Mouse (Mus musculus): ENCODE results near the gene Wnt8b. TPM values are rescaled to one million over a fixed set of nuclear protein-coding genes. Genes with fewer than 3 reads are reported as not detected.

The Wnt8b gene
- not detected in 2 replicates for polyA plus RNA-seq (2015; fragmentation: Nextera tagmentation; extraction: Ambion mirVana)

DNA sequence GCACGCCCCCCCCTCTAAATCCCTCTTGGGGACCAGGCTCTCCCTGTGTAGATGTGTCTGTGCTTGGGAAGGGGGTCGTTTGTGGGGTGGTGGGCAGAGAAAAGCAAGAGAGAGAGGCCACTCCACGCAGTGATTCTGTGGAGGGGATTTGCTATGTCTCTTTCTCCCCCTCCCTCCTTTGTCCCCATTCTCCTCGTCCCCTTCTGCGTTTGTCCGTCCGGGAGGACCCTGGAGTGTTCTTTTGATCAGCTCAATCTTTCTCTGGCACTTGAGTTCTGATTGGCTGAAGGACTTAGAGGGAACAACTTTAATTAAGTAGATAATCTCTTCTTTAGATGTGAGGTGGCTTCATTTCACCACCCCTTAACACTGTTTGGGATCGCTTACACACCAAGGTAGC lies at the start of gene Wnt8b:
Gene Wnt8b, plus strand, starts transcription at position 345 of the 400 bp plus-strand sequence.
- H3K4me1 ChIP-seq (replicated peaks; ENCODE audit: control insufficient read depth, insufficient read depth) = no peaks in the 10 kb centered on the region
- no peaks in the 10 kb centered on the region for H3K9me3 ChIP-seq (ENCODE audit: control insufficient read depth, low read length)
- no peak within 1 kb of the TSS for H3K9ac ChIP-seq (ENCODE audit: low read length)
- H3K36me3 ChIP-seq (ENCODE audit: control insufficient read depth, insufficient read depth, low read length) = no peaks in the 10 kb centered on the region
- no peak within 1 kb of the TSS for H3K4me2 ChIP-seq (replicated peaks; ENCODE audit: low read depth)
- no peak within 1 kb of the TSS for H3K4me3 ChIP-seq (ENCODE audit: low read depth, low read length)
- no peak for TF ChIP-seq EP300 (optimal IDR thresholded peaks at IDR 0.05)
- TF ChIP-seq CTCF (IDR thresholded peaks at IDR 0.05; ENCODE audit: low read depth) = no peak
- ATAC-seq (ENCODE audit: low FRiP score, low TSS enrichment) (no peak), DNase-seq (ENCODE audit: low spot score) (no peak)
- WGBS = 48% methylated on average over 8 of the region's 8 CpGs
- no peak within 1 kb of the TSS for H3K27ac ChIP-seq (replicated peaks)
- H3K27me3 ChIP-seq (ENCODE audit: control insufficient read depth, insufficient read depth, low read length) = no peaks in the 10 kb centered on the region

DNA sequence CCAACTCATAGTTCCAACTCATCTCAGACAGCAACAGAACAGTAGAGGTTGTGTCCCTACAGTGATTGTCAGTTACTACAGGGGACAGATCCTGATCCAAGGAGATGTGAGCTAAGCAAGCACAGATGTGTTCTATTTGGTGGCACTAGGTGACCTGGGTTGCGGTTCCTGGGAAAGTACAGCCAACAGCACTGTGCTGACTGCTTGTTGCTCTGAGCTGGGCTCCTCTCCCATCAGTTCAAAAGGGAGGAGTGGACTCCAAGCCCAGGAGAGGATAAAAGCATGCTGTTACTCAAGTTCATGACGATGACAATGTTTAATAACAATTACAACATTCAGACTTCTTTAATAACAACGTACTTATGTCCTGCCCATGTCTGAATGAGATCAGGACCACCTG lies 47.5 kb upstream of the Wnt8b start:
- ATAC-seq (ENCODE audit: low FRiP score, low TSS enrichment) (no peak), DNase-seq (ENCODE audit: low spot score) (no peak)
- no peak for TF ChIP-seq CTCF (IDR thresholded peaks at IDR 0.05; ENCODE audit: low read depth)
- TF ChIP-seq EP300 (optimal IDR thresholded peaks at IDR 0.05) = no peak
- H3K4me1 ChIP-seq (replicated peaks; ENCODE audit: control insufficient read depth, insufficient read depth) = no peaks in the 10 kb centered on the region
- no peaks in the 10 kb centered on the region for H3K36me3 ChIP-seq (ENCODE audit: control insufficient read depth, insufficient read depth, low read length)
- no peaks in the 10 kb centered on the region for H3K27me3 ChIP-seq (ENCODE audit: control insufficient read depth, insufficient read depth, low read length)
- WGBS = 56% methylated on average over 3 of the region's 3 CpGs
- H3K4me3 ChIP-seq (ENCODE audit: low read depth, low read length) = no peak overlapping the region
- no peaks in the 10 kb centered on the region for H3K9me3 ChIP-seq (ENCODE audit: control insufficient read depth, low read length)
- H3K4me2 ChIP-seq (replicated peaks; ENCODE audit: low read depth) = no peak overlapping the region
- H3K9ac ChIP-seq (ENCODE audit: low read length) = no peak overlapping the region
- H3K27ac ChIP-seq (replicated peaks) = no peak overlapping the region

DNA sequence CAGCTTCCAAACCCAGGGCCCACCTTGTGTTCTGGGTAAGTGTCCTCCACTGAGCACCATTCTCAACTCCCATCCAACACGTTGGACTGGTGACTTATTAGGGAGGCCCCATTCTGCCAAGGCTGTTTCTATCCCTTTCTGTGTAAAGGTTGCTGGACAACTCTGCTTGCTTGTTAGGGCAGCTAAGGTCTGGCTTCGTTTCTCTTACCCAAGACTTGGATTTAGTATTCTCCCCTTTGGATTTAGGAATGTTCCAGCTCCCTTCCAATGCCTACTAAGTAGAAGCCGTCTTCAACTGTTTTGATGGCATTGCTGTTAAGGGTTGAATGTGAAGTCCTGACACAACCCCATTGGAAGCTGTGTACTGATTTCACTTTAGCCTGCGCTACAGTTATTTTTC lies 45.3 kb upstream of the Wnt8b start:
- Histone ChIP-seq H3K27ac (replicated peaks) (no peak overlapping the region), H3K27me3 (ENCODE audit: control insufficient read depth, insufficient read depth, low read length) (no peaks in the 10 kb centered on the region), H3K9ac (ENCODE audit: low read length) (no peak overlapping the region), H3K4me2 (replicated peaks; ENCODE audit: low read depth) (no peak overlapping the region), H3K36me3 (ENCODE audit: control insufficient read depth, insufficient read depth, low read length) (no peaks in the 10 kb centered on the region), H3K4me1 (replicated peaks; ENCODE audit: control insufficient read depth, insufficient read depth) (no peaks in the 10 kb centered on the region), H3K4me3 (ENCODE audit: low read depth, low read length) (no peak overlapping the region), H3K9me3 (ENCODE audit: control insufficient read depth, low read length) (no peaks in the 10 kb centered on the region)
- no peak for TF ChIP-seq EP300 (optimal IDR thresholded peaks at IDR 0.05)
- no peak for TF ChIP-seq CTCF (IDR thresholded peaks at IDR 0.05; ENCODE audit: low read depth)
- 77% methylated on average over 4 of the region's 4 CpGs for WGBS
- ATAC-seq (ENCODE audit: low FRiP score, low TSS enrichment) (no peak), DNase-seq (ENCODE audit: low spot score) (no peak)

DNA sequence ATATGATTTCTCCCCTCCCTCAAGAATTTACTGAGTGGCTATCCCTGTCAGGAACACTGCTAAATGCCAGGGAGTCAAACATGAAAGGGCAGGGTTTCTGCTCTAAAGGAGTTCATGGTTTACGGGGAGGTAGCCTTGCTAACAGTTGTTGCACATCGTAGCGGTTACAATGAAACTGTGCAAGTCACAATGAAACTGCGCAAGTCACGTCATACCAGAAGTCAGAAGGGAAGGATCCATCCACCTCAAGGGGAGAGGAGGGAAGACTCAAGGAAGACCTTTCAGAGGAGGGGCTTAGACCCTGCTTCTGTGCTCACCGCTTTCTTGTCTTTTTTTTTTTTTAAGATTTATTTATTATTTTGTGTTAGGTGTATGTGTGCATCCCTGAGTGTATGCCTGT lies 38.4 kb upstream of the Wnt8b start:
- Histone ChIP-seq H3K27me3 (ENCODE audit: control insufficient read depth, insufficient read depth, low read length) (no peaks in the 10 kb centered on the region), H3K9me3 (ENCODE audit: control insufficient read depth, low read length) (no peaks in the 10 kb centered on the region), H3K4me3 (ENCODE audit: low read depth, low read length) (no peak overlapping the region), H3K9ac (ENCODE audit: low read length) (no peak overlapping the region), H3K36me3 (ENCODE audit: control insufficient read depth, insufficient read depth, low read length) (no peaks in the 10 kb centered on the region), H3K4me2 (replicated peaks; ENCODE audit: low read depth) (no peak overlapping the region), H3K27ac (replicated peaks) (no peak overlapping the region), H3K4me1 (replicated peaks; ENCODE audit: control insufficient read depth, insufficient read depth) (no peaks in the 10 kb centered on the region)
- TF ChIP-seq EP300 (optimal IDR thresholded peaks at IDR 0.05) (no peak), CTCF (IDR thresholded peaks at IDR 0.05; ENCODE audit: low read depth) (no peak)
- 86% methylated on average over 6 of the region's 6 CpGs for WGBS
- ATAC-seq (ENCODE audit: low FRiP score, low TSS enrichment) = no peak
- no peak for DNase-seq (ENCODE audit: low spot score)

DNA sequence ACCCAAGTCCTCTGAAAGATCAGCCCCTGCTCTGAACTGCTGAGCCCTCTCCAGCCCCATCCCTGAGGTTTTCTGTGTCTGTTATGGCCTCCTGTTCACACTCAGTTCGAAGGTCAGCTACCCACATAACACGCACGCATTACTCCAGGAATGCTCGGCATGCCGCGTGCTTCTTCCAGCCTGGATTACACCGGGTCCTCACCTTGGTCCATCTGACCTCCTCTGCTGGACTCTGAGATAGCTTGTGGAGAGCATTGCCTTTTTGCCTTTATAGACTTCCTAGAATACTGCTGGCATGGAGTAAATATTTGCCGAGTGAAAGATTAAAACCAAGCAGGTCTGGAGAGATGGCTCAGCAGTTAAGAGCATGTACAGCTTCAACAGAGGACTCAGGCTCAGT lies 37.9 kb upstream of the Wnt8b start:
- 56% methylated on average over 8 of the region's 8 CpGs for WGBS
- Histone ChIP-seq H3K4me3 (ENCODE audit: low read depth, low read length) (no peak overlapping the region), H3K27ac (replicated peaks) (no peak overlapping the region), H3K9ac (ENCODE audit: low read length) (no peak overlapping the region), H3K9me3 (ENCODE audit: control insufficient read depth, low read length) (no peaks in the 10 kb centered on the region), H3K27me3 (ENCODE audit: control insufficient read depth, insufficient read depth, low read length) (no peaks in the 10 kb centered on the region), H3K4me2 (replicated peaks; ENCODE audit: low read depth) (no peak overlapping the region), H3K4me1 (replicated peaks; ENCODE audit: control insufficient read depth, insufficient read depth) (no peaks in the 10 kb centered on the region), H3K36me3 (ENCODE audit: control insufficient read depth, insufficient read depth, low read length) (no peaks in the 10 kb centered on the region)
- ATAC-seq (ENCODE audit: low FRiP score, low TSS enrichment) = no peak
- no peak for DNase-seq (ENCODE audit: low spot score)
- TF ChIP-seq CTCF (IDR thresholded peaks at IDR 0.05; ENCODE audit: low read depth) (no peak), EP300 (optimal IDR thresholded peaks at IDR 0.05) (no peak)

DNA sequence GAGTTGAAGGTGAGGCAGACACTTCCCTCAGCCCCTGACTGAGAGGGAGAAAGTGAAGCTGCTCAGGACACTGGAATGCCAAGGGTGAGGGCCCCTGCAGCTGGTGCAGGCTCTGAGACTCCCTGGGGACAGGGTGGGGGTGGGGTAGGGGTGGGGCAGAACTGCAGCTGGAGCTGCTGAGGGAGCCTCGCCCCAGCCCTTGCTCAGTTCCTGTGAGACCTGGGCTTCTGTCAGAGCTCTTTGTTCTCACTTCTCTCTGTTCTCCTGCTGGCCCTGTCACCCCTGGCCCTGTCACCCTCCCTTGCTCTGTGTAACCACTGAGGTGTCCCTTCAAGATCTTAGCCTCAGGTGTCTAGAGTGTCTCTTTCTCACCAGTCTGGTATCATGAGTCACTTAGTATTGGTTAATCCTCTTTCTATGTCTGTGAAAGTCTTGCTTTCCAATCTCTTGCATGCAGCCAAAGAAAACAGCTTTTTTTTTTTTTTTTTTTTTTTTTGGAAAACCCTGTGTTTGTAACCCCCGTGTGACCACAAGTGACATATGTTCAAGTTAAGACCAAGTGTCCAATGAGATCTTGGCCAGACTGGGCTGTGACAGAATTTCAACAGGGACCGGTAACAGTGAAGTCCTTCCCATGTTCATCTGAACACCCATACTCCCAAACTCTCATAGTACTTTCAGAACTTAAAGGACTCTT lies 35.8 kb upstream of the Wnt8b start:
- DNase-seq (ENCODE audit: low spot score) = no peak
- Histone ChIP-seq H3K27me3 (ENCODE audit: control insufficient read depth, insufficient read depth, low read length) (no peaks in the 10 kb centered on the region), H3K9me3 (ENCODE audit: control insufficient read depth, low read length) (no peaks in the 10 kb centered on the region), H3K27ac (replicated peaks) (no peak overlapping the region), H3K4me1 (replicated peaks; ENCODE audit: control insufficient read depth, insufficient read depth) (no peaks in the 10 kb centered on the region), H3K9ac (ENCODE audit: low read length) (no peak overlapping the region), H3K36me3 (ENCODE audit: control insufficient read depth, insufficient read depth, low read length) (no peaks in the 10 kb centered on the region), H3K4me2 (replicated peaks; ENCODE audit: low read depth) (no peak overlapping the region), H3K4me3 (ENCODE audit: low read depth, low read length) (no peak overlapping the region)
- TF ChIP-seq CTCF (IDR thresholded peaks at IDR 0.05; ENCODE audit: low read depth) (no peak), EP300 (optimal IDR thresholded peaks at IDR 0.05) (no peak)
- peak; percentile 53; the same call in 1 of the 2 replicates for ATAC-seq (ENCODE audit: low FRiP score, low TSS enrichment)
- WGBS = 52% methylated on average over 3 of the region's 3 CpGs
